ENCODE assay signal across 18 mouse cellular contexts in genomic region chr12:111234383-111234782, GRCm38 (mm10). TPM values are rescaled to one million over a fixed set of nuclear protein-coding genes. Genes with fewer than 3 reads are reported as not detected.
DNase-seq lines count a peak whose midpoint lies in the region; ATAC-seq and TF ChIP-seq lines count a peak whose summit lies in the region.
"Had no signal": no experiment of that assay in that cellular context is flagged by ENCODE, and none has a peak within 500 bp of the region (broad histone marks: within the 10 kb centered on the region; RNA-seq: fewer than 3 reads in every experiment).

No protein-coding gene starts in this region.

- no peak for TF ChIP-seq POLR2A in lung, adult 2 months (IDR thresholded peaks at IDR 0.05; ENCODE audit: borderline replicate concordance, extremely low read depth, low read depth, low read length)
- TF ChIP-seq POLR2A in small intestine, adult 2 months (IDR thresholded peaks at IDR 0.05; ENCODE audit: low read depth, low read length), result no peak
- TF ChIP-seq POLR2A in thymus, adult 2 months (IDR thresholded peaks at IDR 0.05; ENCODE audit: control insufficient read depth, extremely low read depth, insufficient read depth, low read length, poor library complexity), result no peak

- H3K36me3 ChIP-seq in heart, embryonic 10.5 days, result peaks cover 21% of the 10 kb centered on the region
- peaks cover 14% of the 10 kb centered on the region for H3K36me3 ChIP-seq in small intestine, adult 2 months (ENCODE audit: control insufficient read depth, insufficient read depth, low read length)
- H3K36me3 ChIP-seq in hindbrain, embryonic 14.5 days (replicated peaks; ENCODE audit: control insufficient read depth, insufficient read depth), result peaks cover 16% of the 10 kb centered on the region
- H3K36me3 ChIP-seq in thymus, adult 2 months (ENCODE audit: control insufficient read depth, insufficient read depth, low read length), result no peaks in the 10 kb centered on the region

- no peaks in the 10 kb centered on the region for H3K27me3 ChIP-seq in heart, embryonic 10.5 days (ENCODE audit: insufficient read depth, poor library complexity, severe bottlenecking)
- H3K27me3 ChIP-seq in small intestine, adult 2 months (ENCODE audit: control insufficient read depth, insufficient read depth, low read length), result no peaks in the 10 kb centered on the region
- H3K27me3 ChIP-seq in hindbrain, embryonic 14.5 days (ENCODE audit: control insufficient read depth, insufficient read depth, low read length), result no peaks in the 10 kb centered on the region
- H3K27me3 ChIP-seq in thymus, adult 2 months (ENCODE audit: control insufficient read depth, insufficient read depth, low read length), result no peaks in the 10 kb centered on the region

- TF ChIP-seq CTCF in lung, adult 2 months (IDR thresholded peaks at IDR 0.05; ENCODE audit: insufficient read depth, low read length), result no peak
- TF ChIP-seq CTCF in small intestine, adult 2 months (IDR thresholded peaks at IDR 0.05; ENCODE audit: extremely low read depth, insufficient read length, insufficient replicate concordance, low read depth, low read length), result no peak
- no peak for TF ChIP-seq CTCF in thymus, adult 2 months (IDR thresholded peaks at IDR 0.05; ENCODE audit: borderline replicate concordance, control insufficient read depth, extremely low read depth, insufficient read depth, low read length, poor library complexity)
- no peak for TF ChIP-seq CTCF in layer of hippocampus, adult 2 months (conservative IDR thresholded peaks at IDR 0.05)

- no peak overlapping the region for H3K4me3 ChIP-seq in heart, embryonic 10.5 days
- H3K4me3 ChIP-seq in lung, adult 2 months (replicated peaks; ENCODE audit: extremely low read depth, low read depth, low read length), result no peak overlapping the region
- H3K4me3 ChIP-seq in small intestine, adult 2 months (ENCODE audit: low read depth, low read length), result no peak overlapping the region
- H3K4me3 ChIP-seq in hindbrain, embryonic 14.5 days (replicated peaks; ENCODE audit: low read length), result no peak overlapping the region
- no peak overlapping the region for H3K4me3 ChIP-seq in thymus, adult 2 months (ENCODE audit: control insufficient read depth, insufficient read depth, low read length)
- no peak overlapping the region for H3K4me3 ChIP-seq in layer of hippocampus, adult 2 months
- H3K4me3 ChIP-seq: forebrain, embryonic 10.5 days had no signal

- DNase-seq in heart, adult 8-10 months (ENCODE audit: low spot score), result peak; percentile 15
- DNase-seq in heart, postnatal 4 days, result no peak
- DNase-seq in heart, embryonic 10.5 days (ENCODE audit: low spot score), result no peak
- peak; percentile 29 for DNase-seq in lung, adult 2 months
- no peak for DNase-seq in hindbrain, embryonic 14.5 days (ENCODE audit: low spot score)
- DNase-seq in thymus, adult 2 months, result no peak
- no peak for DNase-seq in layer of hippocampus, adult 2 months (ENCODE audit: low spot score in 2 of 2)
- DNase-seq: adrenal gland, adult 8-10 months; kidney, postnatal 4 days; midbrain, embryonic 14.5 days had no signal

- H3K9ac ChIP-seq in hindbrain, embryonic 14.5 days, result no peak overlapping the region
- H3K9ac ChIP-seq: liver, embryonic 14.5 days had no signal

- H3K9me3 ChIP-seq in heart, embryonic 10.5 days, result no peaks in the 10 kb centered on the region
- no peaks in the 10 kb centered on the region for H3K9me3 ChIP-seq in hindbrain, embryonic 14.5 days (ENCODE audit: control insufficient read depth, low read length)
- H3K9me3 ChIP-seq: forebrain, embryonic 10.5 days had no signal

- H3K4me1 ChIP-seq in heart, embryonic 10.5 days, result peaks cover 19% of the 10 kb centered on the region
- H3K4me1 ChIP-seq in lung, adult 2 months (ENCODE audit: control insufficient read depth, insufficient read depth, low read length), result peaks cover 3% of the 10 kb centered on the region; the same call in 1 of the 2 replicates
- peaks cover 11% of the 10 kb centered on the region for H3K4me1 ChIP-seq in small intestine, adult 2 months (ENCODE audit: control insufficient read depth, insufficient read depth, insufficient read length, low read length)
- no peaks in the 10 kb centered on the region; the same call in 1 of the 2 replicates for H3K4me1 ChIP-seq in hindbrain, embryonic 14.5 days (replicated peaks; ENCODE audit: control insufficient read depth, insufficient read depth, low read length)
- H3K4me1 ChIP-seq in thymus, adult 2 months (replicated peaks; ENCODE audit: control insufficient read depth, insufficient read depth, low read length), result peaks cover 12% of the 10 kb centered on the region

- 37% methylated on average over 9 of the region's 9 CpGs for WGBS in heart, embryonic 10.5 days
- WGBS in lung, adult 2 months, result 61% methylated on average over 9 of the region's 9 CpGs
- WGBS in small intestine, adult 2 months, result 60% methylated on average over 9 of the region's 9 CpGs
- WGBS in hindbrain, embryonic 14.5 days, result 90% methylated on average over 9 of the region's 9 CpGs
- 92% methylated on average over 9 of the region's 9 CpGs for WGBS in thymus, adult 2 months

- 0 out of 2 replicates have a peak overlapping the region, but pooled peaks have one; percentile 2 for H3K27ac ChIP-seq in heart, embryonic 10.5 days
- peak overlapping the region; percentile 51 for H3K27ac ChIP-seq in small intestine, adult 2 months (ENCODE audit: insufficient read depth, low read depth, low read length)
- H3K27ac ChIP-seq in hindbrain, embryonic 14.5 days, result no peak overlapping the region
- H3K27ac ChIP-seq in thymus, adult 2 months (ENCODE audit: control insufficient read depth, insufficient read depth, low read length), result no peak overlapping the region
- no peak overlapping the region for H3K27ac ChIP-seq in layer of hippocampus, adult 2 months
- H3K27ac ChIP-seq: forebrain, embryonic 10.5 days; liver, embryonic 14.5 days had no signal

- ATAC-seq in hindbrain, embryonic 14.5 days (ENCODE audit: low FRiP score), result no peak
- ATAC-seq: hindbrain, embryonic 16.5 days had no signal

- H3K4me2 ChIP-seq in hindbrain, embryonic 14.5 days (replicated peaks), result no peak overlapping the region

RNA-seq across cellular contexts. Expression of gene Amn, which starts 36.5 kb away (rescaled TPM):
- total RNA-seq in heart, adult 8-10 months (2022), result under 1 TPM in 1 of 4 experiments, not detected in 3; 0.41 TPM
- under 1 TPM in 1 of 2 experiments, not detected in 1; 0.43 TPM for total RNA-seq in heart, postnatal 4 days (2021)
- 2.7 and 3.2 TPM in 2 replicates for polyA plus RNA-seq in heart, embryonic 10.5 days (2016; fragmentation: Nextera tagmentation; extraction: Ambion mirVana)
- 0.43 and 0.66 TPM in 2 replicates for polyA plus RNA-seq in lung, adult 2 months (2012; rRNA removed)
- 127 and 1,225 TPM in 2 replicates for polyA plus RNA-seq in small intestine, adult 2 months (2012; rRNA removed)
- 19.6 and 20.5 TPM in 2 replicates for polyA plus RNA-seq in hindbrain, embryonic 14.5 days (2014; fragmentation: Nextera tagmentation; extraction: Ambion mirVana)
- 7.0 and 8.8 TPM in 2 replicates for polyA plus RNA-seq in thymus, adult 2 months (2012; rRNA removed)
- total RNA-seq in layer of hippocampus, adult 2 months (2021), result 1 to 10 TPM; 4.7 to 5.4 TPM
- total RNA-seq: gastrocnemius, adult 8-10 months had no signal

RNA-seq across cellular contexts. Expression of gene 4930595D18Rik, which starts 50.1 kb away (rescaled TPM):
- total RNA-seq in heart, adult 8-10 months (2022), result not detected
- not detected for total RNA-seq in heart, postnatal 4 days (2021)
- polyA plus RNA-seq in heart, embryonic 10.5 days (2016; fragmentation: Nextera tagmentation; extraction: Ambion mirVana), result not detected in 2 replicates
- polyA plus RNA-seq in lung, adult 2 months (2012; rRNA removed), result not detected in 2 replicates
- not detected in 2 replicates for polyA plus RNA-seq in small intestine, adult 2 months (2012; rRNA removed)
- not detected in 2 replicates for polyA plus RNA-seq in hindbrain, embryonic 14.5 days (2014; fragmentation: Nextera tagmentation; extraction: Ambion mirVana)
- polyA plus RNA-seq in thymus, adult 2 months (2012; rRNA removed), result not detected in 2 replicates
- total RNA-seq in layer of hippocampus, adult 2 months (2021), result not detected
- total RNA-seq: adrenal gland, adult 8-10 months; gastrocnemius, adult 8-10 months; left cerebral cortex, postnatal 10 days had no signal
- polyA plus RNA-seq: cortical plate, adult 2 months; forebrain, embryonic 10.5 days; liver, embryonic 14.5 days; midbrain, embryonic 14.5 days; neural tube, embryonic 14.5 days had no signal

Comparison
In these comparisons a context has a peak if more than half of its experiments do, and no peak if none do; other contexts are left out.
1. DNase-seq: peak in heart, adult 8-10 months (single experiment) and lung, adult 2 months (single experiment); none in heart, postnatal 4 days (single experiment), heart, embryonic 10.5 days (single experiment), hindbrain, embryonic 14.5 days (single experiment), thymus, adult 2 months (single experiment) and layer of hippocampus, adult 2 months (0 of 2).
2. H3K27ac ChIP-seq: peak in heart, embryonic 10.5 days (single experiment) and small intestine, adult 2 months (single experiment); none in hindbrain, embryonic 14.5 days (single experiment), thymus, adult 2 months (single experiment) and layer of hippocampus, adult 2 months (single experiment).